Mouse (Mus musculus): ENCODE results near the gene Cox7b2. TPM values are rescaled to one million over a fixed set of nuclear protein-coding genes. Genes with fewer than 3 reads are reported as not detected.
"Not testable (repeated sequence)": the region's sequence is repeated elsewhere in the genome, so short reads cannot be mapped to it uniquely, and the experiment has no call there.

The Cox7b2 gene
- polyA plus RNA-seq (2012; rRNA removed): not detected in 2 replicates

DNA sequence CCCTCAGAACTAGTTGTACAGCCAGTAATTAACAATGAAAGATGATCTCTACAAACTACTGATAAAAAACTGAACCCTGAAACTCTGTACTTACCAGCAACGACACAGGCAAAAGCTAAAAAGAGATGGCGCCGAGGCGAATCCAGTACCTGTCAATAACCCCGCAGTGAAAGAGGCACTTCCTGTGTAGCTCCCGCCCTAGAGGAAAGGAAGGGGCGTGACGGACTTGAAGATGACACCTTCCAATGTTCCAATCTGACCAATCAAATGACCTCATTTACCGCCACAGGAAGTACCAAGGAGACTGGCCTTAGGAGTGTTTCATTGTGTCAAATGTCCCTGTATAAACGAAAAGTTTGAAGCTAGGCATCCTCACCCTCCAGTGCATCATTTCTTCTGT, at the start of gene Cox7b2:
TSS of gene Cox7b2 (minus strand) at position 127 of the 400 bp plus-strand sequence.
- Histone ChIP-seq H3K4me1 (replicated peaks; ENCODE audit: control insufficient read depth, insufficient read depth, low read length) (no peaks in the 10 kb centered on the region), H3K36me3 (ENCODE audit: control insufficient read depth, insufficient read depth, low read length) (no peaks in the 10 kb centered on the region), H3K27me3 (ENCODE audit: control insufficient read depth, insufficient read depth, low read length) (no peaks in the 10 kb centered on the region), H3K4me3 (ENCODE audit: control insufficient read depth, insufficient read depth, low read length) (no peak within 1 kb of the TSS), H3K27ac (ENCODE audit: control insufficient read depth, insufficient read depth, low read length) (no peak within 1 kb of the TSS)
- no peak for DNase-seq
- no peak for TF ChIP-seq CTCF (IDR thresholded peaks at IDR 0.05; ENCODE audit: borderline replicate concordance, control insufficient read depth, extremely low read depth, insufficient read depth, low read length, poor library complexity)
- TF ChIP-seq POLR2A (IDR thresholded peaks at IDR 0.05; ENCODE audit: control insufficient read depth, extremely low read depth, insufficient read depth, low read length, poor library complexity): no peak
- WGBS: 93% methylated on average over 10 of the region's 10 CpGs

DNA sequence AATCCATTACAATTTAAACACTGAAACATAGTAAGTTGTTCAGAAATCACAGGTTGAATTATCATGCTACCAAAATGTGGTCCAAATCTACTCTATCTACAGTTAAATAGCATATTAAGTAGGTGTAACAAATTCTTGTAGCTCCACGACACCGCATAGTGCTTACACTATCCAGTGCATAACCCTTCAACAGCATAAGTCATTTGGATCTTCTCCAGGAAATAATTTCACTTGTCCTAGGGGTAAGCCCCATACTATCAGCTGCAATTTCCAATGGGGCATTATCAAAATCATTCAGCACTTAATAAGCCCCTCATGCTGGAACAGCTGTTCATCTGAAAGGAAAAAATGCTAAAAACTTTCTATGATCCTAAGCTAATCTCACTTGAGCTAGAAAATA, 47.3 kb upstream of the Cox7b2 start:
- no peak overlapping the region for H3K27ac ChIP-seq (ENCODE audit: control insufficient read depth, insufficient read depth, low read length)
- DNase-seq: no peak
- H3K27me3 ChIP-seq (ENCODE audit: control insufficient read depth, insufficient read depth, low read length): no peaks in the 10 kb centered on the region
- no peak overlapping the region for H3K4me3 ChIP-seq (ENCODE audit: control insufficient read depth, insufficient read depth, low read length)
- 97% methylated on average over 2 of the region's 2 CpGs for WGBS
- no peaks in the 10 kb centered on the region for H3K36me3 ChIP-seq (ENCODE audit: control insufficient read depth, insufficient read depth, low read length)
- no peaks in the 10 kb centered on the region for H3K4me1 ChIP-seq (replicated peaks; ENCODE audit: control insufficient read depth, insufficient read depth, low read length)
- TF ChIP-seq POLR2A (IDR thresholded peaks at IDR 0.05; ENCODE audit: control insufficient read depth, extremely low read depth, insufficient read depth, low read length, poor library complexity) (no peak), CTCF (IDR thresholded peaks at IDR 0.05; ENCODE audit: borderline replicate concordance, control insufficient read depth, extremely low read depth, insufficient read depth, low read length, poor library complexity) (no peak)

DNA sequence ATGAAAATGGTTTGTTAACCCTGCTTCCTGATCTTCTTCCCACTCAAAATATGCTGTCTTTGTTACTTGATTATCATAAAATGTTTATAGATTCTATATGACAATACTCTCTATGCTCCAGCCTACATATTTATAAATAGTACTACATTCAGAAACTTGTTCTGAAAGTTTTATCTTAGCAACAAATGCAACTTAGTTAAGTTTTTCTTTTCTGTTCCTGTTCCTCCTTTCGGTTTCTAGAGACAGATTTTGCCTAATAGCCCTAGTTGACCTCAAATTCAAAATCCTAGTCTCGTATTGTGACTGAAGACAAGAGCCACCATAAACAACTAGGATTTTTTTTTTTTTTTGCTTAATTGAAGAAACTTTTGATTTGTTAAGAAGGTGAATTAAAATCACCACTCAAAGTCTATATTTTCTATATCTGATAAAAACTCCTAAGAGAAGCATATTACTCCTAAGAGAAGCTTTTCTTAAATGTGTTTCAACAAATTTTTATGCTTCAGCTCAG, 45.8 kb upstream of the Cox7b2 start:
- TF ChIP-seq POLR2A (IDR thresholded peaks at IDR 0.05; ENCODE audit: control insufficient read depth, extremely low read depth, insufficient read depth, low read length, poor library complexity) (no peak), CTCF (IDR thresholded peaks at IDR 0.05; ENCODE audit: borderline replicate concordance, control insufficient read depth, extremely low read depth, insufficient read depth, low read length, poor library complexity) (no peak)
- no peaks in the 10 kb centered on the region for H3K4me1 ChIP-seq (replicated peaks; ENCODE audit: control insufficient read depth, insufficient read depth, low read length)
- WGBS: 76% methylated on average over 2 of the region's 2 CpGs

DNA sequence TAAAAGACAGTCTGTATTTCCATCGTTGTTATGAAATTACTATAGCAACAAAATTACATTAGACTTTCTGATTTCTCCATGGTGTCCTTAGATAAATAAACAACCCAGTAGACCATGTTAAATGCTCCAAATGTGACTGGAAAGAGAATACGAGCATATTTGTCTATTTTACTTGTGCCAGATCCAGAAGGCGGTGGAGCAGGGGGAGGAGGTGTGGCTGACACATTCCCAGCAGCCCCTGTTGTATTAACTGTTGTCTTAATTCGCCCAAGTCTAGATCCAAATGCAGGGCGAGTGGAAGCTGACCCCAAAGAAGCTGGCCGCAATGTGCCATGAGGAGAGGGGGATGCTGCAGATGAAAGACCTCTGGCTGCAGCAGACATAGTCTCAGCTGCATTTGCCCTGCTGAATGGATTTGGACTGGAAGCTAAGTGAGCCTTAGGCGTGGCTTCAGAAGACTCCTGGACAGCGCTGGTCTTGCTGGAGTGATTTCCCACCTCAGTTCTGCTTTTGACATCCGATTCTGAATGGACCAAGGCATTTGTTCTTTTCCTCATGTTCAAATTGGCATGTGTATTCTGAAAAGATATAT, 23.7 kb upstream of the Cox7b2 start:
- no peaks in the 10 kb centered on the region for H3K36me3 ChIP-seq (ENCODE audit: control insufficient read depth, insufficient read depth, low read length)
- no peaks in the 10 kb centered on the region for H3K4me1 ChIP-seq (replicated peaks; ENCODE audit: control insufficient read depth, insufficient read depth, low read length)
- WGBS: 91% methylated on average over 9 of the region's 9 CpGs
- H3K27me3 ChIP-seq (ENCODE audit: control insufficient read depth, insufficient read depth, low read length): no peaks in the 10 kb centered on the region
- TF ChIP-seq POLR2A (IDR thresholded peaks at IDR 0.05; ENCODE audit: control insufficient read depth, extremely low read depth, insufficient read depth, low read length, poor library complexity) (no peak), CTCF (IDR thresholded peaks at IDR 0.05; ENCODE audit: borderline replicate concordance, control insufficient read depth, extremely low read depth, insufficient read depth, low read length, poor library complexity) (no peak)
- H3K4me3 ChIP-seq (ENCODE audit: control insufficient read depth, insufficient read depth, low read length): no peak overlapping the region
- H3K27ac ChIP-seq (ENCODE audit: control insufficient read depth, insufficient read depth, low read length): no peak overlapping the region
- no peak for DNase-seq

More for the DNA sequence above, 45.8 kb upstream of the Cox7b2 start:
- Histone ChIP-seq H3K27me3 (ENCODE audit: control insufficient read depth, insufficient read depth, low read length) (no peaks in the 10 kb centered on the region), H3K4me3 (ENCODE audit: control insufficient read depth, insufficient read depth, low read length) (no peak overlapping the region), H3K27ac (ENCODE audit: control insufficient read depth, insufficient read depth, low read length) (no peak overlapping the region), H3K36me3 (ENCODE audit: control insufficient read depth, insufficient read depth, low read length) (no peaks in the 10 kb centered on the region)
- no peak for DNase-seq

DNA sequence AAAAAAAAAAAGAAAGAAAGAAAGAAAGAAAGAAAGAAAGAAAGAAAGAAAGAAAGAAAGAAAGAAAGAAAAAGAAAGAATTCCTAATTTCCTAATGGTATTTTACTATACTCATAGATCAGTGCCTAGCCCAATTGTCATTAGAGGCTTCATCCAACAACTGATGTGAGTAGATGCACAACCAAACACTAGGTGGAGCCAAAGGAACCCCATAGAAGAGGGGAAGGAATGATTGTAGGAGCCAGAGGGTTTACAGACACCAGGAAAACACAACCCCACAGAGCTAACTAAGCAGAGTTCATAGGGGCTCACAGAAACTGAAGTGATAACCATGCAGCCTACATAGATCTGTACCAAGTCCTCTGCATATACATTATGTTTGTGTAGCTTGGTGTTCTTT, 2.5 kb downstream of the Cox7b2 start:
- H3K4me3 ChIP-seq (ENCODE audit: control insufficient read depth, insufficient read depth, low read length): no peak overlapping the region
- no peaks in the 10 kb centered on the region for H3K27me3 ChIP-seq (ENCODE audit: control insufficient read depth, insufficient read depth, low read length)
- no peaks in the 10 kb centered on the region for H3K4me1 ChIP-seq (replicated peaks; ENCODE audit: control insufficient read depth, insufficient read depth, low read length)
- TF ChIP-seq POLR2A (IDR thresholded peaks at IDR 0.05; ENCODE audit: control insufficient read depth, extremely low read depth, insufficient read depth, low read length, poor library complexity): no peak
- TF ChIP-seq CTCF (IDR thresholded peaks at IDR 0.05; ENCODE audit: borderline replicate concordance, control insufficient read depth, extremely low read depth, insufficient read depth, low read length, poor library complexity): no peak
- DNase-seq: no peak
- H3K27ac ChIP-seq (ENCODE audit: control insufficient read depth, insufficient read depth, low read length): no peak overlapping the region
- H3K36me3 ChIP-seq (ENCODE audit: control insufficient read depth, insufficient read depth, low read length): no peaks in the 10 kb centered on the region

DNA sequence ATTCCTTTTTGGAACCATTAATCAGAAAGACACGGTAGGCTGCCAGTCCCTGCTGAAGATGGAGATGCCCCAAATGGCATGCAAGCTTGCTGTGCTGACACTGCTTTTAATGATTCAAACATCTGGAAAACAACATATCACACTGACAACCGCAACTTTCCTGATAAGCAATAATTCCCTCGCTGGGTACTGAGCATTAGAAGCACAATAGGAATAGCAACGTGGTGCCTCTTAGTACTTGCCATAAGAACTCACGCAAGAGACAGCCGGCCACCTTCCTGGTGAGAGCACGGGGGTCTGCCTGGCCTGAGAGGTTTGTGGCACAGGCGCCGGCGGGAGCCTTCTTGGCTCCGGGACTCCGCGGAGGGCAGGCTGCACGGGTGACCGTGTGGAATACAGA, 22.5 kb downstream of the Cox7b2 start:
- H3K4me3 ChIP-seq (ENCODE audit: control insufficient read depth, insufficient read depth, low read length); H3K27ac ChIP-seq (ENCODE audit: control insufficient read depth, insufficient read depth, low read length); H3K27me3 ChIP-seq (ENCODE audit: control insufficient read depth, insufficient read depth, low read length); H3K36me3 ChIP-seq (ENCODE audit: control insufficient read depth, insufficient read depth, low read length); DNase-seq; H3K4me1 ChIP-seq (replicated peaks; ENCODE audit: control insufficient read depth, insufficient read depth, low read length): not testable (repeated sequence)
- 78% methylated on average over 10 of the region's 15 CpGs for WGBS

DNA sequence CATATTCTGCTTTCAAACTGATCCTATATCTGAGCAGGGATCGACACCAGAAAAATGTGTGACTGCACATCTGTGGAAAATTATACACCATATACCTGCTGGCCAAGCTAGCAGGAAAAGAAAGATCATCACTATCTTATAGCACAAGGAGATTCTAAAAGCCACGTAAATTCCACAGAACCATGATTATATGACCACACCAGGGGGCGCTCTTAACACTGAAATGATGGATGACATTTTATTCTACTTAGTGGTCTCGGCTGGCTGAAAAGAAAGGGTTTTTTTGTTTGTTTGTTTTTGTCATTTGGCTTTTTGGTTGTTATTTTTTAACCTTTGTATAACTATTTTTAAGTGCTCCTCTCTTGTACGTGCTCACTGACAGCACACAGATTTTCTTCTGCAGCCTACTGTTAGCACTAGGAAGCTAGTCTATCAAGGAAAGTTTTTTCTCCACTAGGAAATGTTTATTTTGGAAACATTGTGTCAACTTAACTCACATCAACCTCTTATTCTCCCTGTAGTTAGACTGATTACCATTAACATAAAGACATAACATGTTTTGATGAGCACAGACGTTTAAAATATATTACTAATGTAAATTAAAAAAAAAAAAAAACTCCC, 45.8 kb downstream of the Cox7b2 start:
- Histone ChIP-seq H3K4me1 (replicated peaks; ENCODE audit: control insufficient read depth, insufficient read depth, low read length) (no peaks in the 10 kb centered on the region), H3K36me3 (ENCODE audit: control insufficient read depth, insufficient read depth, low read length) (no peaks in the 10 kb centered on the region), H3K4me3 (ENCODE audit: control insufficient read depth, insufficient read depth, low read length) (no peak overlapping the region), H3K27ac (ENCODE audit: control insufficient read depth, insufficient read depth, low read length) (no peak overlapping the region), H3K27me3 (ENCODE audit: control insufficient read depth, insufficient read depth, low read length) (no peaks in the 10 kb centered on the region)
- DNase-seq: peak; percentile 10
- 25% methylated on average over 6 of the region's 6 CpGs for WGBS
- TF ChIP-seq POLR2A (IDR thresholded peaks at IDR 0.05; ENCODE audit: control insufficient read depth, extremely low read depth, insufficient read depth, low read length, poor library complexity) (no peak), CTCF (IDR thresholded peaks at IDR 0.05; ENCODE audit: borderline replicate concordance, control insufficient read depth, extremely low read depth, insufficient read depth, low read length, poor library complexity) (no peak)

Measured in thymus, adult 2 months (tissue).